Mouse (Mus musculus): ENCODE data around the gene Cldnd2.
"Not testable (repeated sequence)": the region's sequence is repeated elsewhere in the genome, so short reads cannot be mapped to it uniquely, and the experiment has no call there.

The Cldnd2 gene

GRCm38 (mm10) chr7:43440482-43440881 is at the start of gene Cldnd2:
TSS of gene Cldnd2 (plus strand) at chr7:43440782.
- no peak for DNase-seq

- peak in 1 of 2 experiments; percentile 13 for DNase-seq
These were observed 48.0 kb upstream of the Cldnd2 start for GRCm38 (mm10) chr7:43392349-43393121.

DNA sequence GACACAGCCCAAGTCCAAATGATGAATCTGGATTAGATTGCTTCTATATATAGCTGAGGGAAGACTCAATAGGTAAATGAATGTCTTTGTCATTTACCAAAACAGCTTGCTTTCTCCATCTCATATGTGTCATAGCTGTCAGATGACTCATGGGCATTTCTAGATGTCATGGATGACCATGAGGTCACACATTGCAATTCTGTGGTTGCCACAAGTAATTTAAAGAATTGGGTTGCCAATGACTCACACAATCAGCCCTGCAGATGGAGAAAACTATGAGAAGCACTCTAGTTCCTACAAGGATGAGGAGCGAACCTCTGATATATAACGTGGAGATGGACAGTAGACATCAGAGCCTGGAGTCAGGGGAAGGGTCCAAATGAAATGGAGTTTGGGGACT is 41.1 kb upstream of the Cldnd2 start:
- DNase-seq, result no peak

GRCm38 (mm10) chr7:43402718-43403117 is 37.9 kb upstream of the Cldnd2 start:
- DNase-seq, result no peak

- DNase-seq, result no peak
These were observed 33.0 kb upstream of the Cldnd2 start for GRCm38 (mm10) chr7:43407573-43407972.

- DNase-seq, result no peak
These were observed 32.4 kb upstream of the Cldnd2 start, which contains the start of gene Siglecg for GRCm38 (mm10) chr7:43408131-43408553. TSS of gene Siglecg (plus strand) at chr7:43408204.

GRCm38 (mm10) chr7:43409084-43409483 is 31.5 kb upstream of the Cldnd2 start:
- no peak for DNase-seq

DNA sequence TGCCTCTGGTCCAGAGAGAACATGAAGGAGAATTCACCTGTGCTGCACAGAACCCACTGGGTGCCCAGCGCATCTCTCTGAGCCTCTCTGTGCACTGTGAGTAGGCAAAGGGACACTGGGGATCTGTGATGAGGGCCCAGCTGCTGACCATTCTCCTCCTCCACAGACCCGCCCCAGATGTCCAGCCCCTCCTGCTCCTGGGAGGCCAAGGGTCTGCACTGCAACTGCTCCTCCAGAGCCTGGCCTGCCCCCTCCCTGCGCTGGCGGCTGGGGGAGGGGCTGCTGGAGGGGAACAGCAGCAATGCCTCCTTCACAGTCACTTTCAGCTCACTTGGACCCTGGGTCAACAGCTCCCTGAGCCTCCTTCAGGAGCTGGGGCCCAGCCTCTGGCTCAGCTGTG is 28.9 kb upstream of the Cldnd2 start:
- not testable (repeated sequence) for DNase-seq

DNA sequence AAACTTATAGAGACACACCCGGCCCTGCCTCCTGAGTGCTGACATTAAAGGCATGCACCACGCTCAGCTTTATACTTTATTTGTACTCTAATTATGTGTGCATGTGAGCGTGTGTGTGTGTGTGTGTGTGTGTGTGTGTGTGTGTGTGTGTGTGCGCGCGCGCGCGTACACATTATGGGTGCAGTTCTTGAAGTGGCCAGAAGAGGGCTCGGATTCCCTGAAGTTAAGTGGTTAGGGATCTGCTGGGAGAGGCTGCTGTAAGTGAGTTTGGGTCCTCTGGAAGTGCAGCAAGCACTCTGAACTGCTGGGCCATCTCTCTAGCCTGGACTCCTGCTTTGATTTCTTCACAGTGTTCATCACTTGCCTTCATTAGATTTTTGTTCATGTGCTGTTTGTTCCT is 23.3 kb upstream of the Cldnd2 start:
- no peak for DNase-seq

GRCm38 (mm10) chr7:43422995-43423617 is 17.5 kb upstream of the Cldnd2 start:
- peak; percentile 79 to 82 for DNase-seq

GRCm38 (mm10) chr7:43423991-43424625 is 16.5 kb upstream of the Cldnd2 start:
- DNase-seq, result no peak

DNA sequence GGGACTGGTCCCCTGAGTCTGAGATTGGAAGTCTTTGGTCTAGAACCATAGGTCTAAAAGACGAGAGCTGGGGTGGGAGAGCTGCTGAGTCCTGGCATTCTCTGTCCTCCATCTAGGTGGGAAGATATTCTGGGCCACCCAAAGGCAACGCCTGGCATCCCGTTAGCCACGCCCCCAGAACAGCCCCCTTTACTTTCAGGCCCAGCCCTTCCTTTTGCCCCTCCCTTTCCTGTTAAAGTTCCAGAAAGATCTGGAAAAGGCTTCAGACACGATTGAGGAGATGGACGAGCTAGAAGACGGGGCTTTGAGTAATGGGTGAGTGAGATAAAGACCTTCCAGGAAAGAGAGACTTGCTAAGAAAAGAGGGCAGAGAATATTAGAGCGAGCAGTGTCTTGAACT is 13.2 kb upstream of the Cldnd2 start, which contains the start of gene Lim2:
TSS of gene Lim2 (plus strand) at position 265 of the 400 bp plus-strand sequence.
- no peak for DNase-seq

DNA sequence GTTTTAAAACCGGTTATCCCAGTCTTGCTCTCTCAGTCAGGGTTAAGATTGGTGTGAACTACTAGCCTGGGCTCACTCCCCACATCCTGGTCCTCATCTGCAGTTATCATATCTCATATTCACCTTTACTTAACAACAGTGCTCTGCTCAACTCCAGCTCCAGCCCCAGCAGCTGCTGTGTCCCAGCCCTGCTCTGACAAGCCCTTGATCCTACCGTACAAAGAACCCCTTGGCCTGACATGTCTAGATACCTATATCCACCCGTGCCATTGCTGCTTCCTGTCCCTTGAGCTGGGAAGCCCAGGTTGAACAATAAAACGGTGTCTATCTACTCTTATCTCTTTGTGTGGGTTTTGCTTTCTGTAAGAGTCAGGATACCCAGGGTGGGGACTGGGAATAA is 11.1 kb upstream of the Cldnd2 start:
- no peak for DNase-seq

DNA sequence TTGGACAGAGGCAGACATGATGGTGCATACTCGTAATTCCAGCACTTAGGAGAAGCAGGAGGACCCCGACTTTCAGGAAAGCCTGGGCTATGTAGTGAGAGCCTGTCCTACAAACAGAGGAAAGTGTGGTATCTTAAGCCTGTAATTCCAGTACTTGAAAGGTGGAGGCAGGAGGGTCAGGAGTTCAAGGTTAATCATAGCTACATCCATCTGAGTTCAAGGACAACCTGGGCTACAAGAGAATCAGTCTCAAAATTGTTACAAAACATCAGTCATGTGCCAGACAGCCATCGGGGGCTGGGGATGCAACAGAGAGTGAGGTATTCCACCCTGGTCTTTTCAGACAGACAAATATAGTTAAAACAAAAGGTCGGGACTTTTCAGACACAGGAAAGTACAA is 7.7 kb upstream of the Cldnd2 start:
- no peak for DNase-seq

- DNase-seq, result no peak
These were observed 5.9 kb upstream of the Cldnd2 start for GRCm38 (mm10) chr7:43434676-43435075.

GRCm38 (mm10) chr7:43436341-43437255 is 4.0 kb upstream of the Cldnd2 start, which contains the start of gene Nkg7:
TSS of gene Nkg7 (plus strand) at chr7:43437073.
- no peak for DNase-seq

DNA sequence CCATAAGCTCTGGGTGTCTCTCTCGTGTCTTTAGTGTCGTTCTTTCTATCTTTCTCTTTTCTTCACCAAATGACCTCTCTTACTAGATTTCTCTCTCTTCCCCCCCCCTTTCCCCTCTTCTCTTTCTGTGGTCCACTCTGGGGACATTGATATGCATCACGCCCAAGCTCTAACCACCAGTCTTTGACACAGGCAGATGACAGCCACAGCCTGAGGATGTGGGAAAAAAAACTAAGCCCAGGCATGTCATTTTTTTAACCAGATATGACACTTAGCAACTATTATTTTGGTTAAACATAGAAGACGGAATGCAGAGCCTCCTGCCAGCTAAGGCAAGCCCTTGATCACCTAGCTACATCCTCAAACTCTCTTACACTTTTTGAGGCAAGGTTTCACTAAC is 2.0 kb upstream of the Cldnd2 start:
- no peak for DNase-seq

DNA sequence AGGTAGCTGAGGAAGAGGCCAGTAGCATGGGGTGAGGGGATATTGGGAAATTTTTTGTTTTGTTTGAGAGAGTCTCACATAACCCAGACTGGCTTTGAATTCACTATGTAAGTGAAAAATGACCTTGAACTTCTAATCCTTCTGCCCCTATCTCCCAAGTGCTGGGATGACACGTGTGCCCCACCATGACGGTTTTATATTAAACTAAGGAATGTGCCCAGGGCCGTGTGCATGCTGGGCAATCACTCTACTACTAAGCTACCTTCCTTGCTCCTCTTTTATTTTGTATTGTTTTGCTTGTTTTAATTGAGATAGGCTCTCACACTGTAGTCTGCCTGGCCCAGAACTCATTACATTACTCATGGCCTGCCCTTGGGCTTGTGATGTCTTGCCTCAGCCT is 489 bp downstream of the Cldnd2 start:
- no peak for DNase-seq

DNA sequence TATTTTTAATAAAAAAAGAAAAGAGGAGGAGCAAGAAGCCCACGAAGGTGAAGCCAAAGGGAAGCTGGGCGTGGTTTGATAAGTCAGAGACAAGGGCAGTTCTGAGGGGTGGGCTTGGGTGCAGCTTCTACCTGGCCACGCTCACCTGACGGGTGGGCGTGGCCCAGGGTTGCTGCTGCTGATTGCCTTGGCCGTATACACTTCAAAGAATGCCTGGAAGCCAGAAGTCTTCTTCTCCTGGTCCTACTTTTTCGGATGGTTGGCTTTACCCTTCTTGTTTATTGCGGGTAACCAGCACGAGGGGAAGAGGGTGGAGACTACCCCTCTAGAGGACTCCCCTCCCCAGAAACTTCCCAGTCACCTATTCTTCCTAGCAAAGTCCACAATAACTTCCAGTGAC is 2.1 kb downstream of the Cldnd2 start:
- DNase-seq, result no peak

GRCm38 (mm10) chr7:43443126-43443916 is 2.7 kb downstream of the Cldnd2 start:
- DNase-seq, result peak; percentile 89 to 92

DNA sequence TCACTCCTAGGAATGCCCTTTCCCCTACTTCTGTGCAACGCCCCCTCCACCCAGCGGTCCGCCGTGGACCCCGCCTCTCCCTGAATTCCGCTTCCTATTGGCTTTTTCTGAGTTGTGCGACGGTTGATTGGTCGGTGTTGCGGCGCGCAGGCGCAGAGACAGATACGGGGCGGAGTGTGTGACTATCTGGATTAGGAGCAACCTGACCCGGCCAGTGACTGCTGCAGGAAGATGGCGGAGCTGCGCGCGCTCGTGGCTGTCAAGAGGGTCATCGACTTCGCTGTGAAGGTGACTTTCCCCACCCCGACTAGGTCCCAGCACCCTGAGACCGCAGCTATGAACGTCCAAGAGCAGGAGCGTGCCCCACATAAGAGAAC is 3.3 kb downstream of the Cldnd2 start, which contains the start of the genes Etfb and Gm45233:
TSS of gene Etfb (plus strand) at position 167 of the 377 bp plus-strand sequence.
TSS of gene Gm45233 (plus strand) at position 212 of the 377 bp plus-strand sequence.
- DNase-seq, result peak; percentile 98

DNA sequence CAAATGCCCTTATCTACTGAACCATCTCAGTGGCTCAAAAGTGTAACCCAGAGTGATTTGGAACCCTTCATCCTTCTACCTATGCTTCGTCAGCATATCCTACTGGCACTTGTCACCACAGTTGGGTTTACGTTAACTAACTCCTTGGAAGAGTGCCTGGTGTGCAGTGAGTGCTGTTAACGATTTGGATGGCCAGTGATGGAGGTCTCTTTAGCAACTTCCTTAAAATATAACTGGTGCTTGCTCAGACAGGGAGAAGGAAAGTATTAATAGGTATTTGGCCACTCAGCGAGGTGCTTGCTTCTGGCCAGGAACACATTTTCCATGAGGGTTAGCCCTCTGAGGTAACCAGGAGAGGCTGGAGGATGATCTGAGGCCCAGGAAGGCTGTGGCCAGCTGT is 7.2 kb downstream of the Cldnd2 start:
- peak in 1 of 2 experiments; percentile 38 for DNase-seq

Measured in lung, adult 18-20 months (tissue).